Mouse (Mus musculus): ENCODE results near the gene Olfr1116.
"Not testable (repeated sequence)": the region's sequence is repeated elsewhere in the genome, so short reads cannot be mapped to it uniquely, and the experiment has no call there.

The Olfr1116 gene

GRCm38 (mm10) chr2:87267234-87267633 lies at the start of gene Olfr1116:
Gene Olfr1116 (plus strand): TSS chr2:87267534.
- no peak for DNase-seq

GRCm38 (mm10) chr2:87247713-87248112 lies 19.6 kb upstream of the Olfr1116 start, which contains the start of gene Olfr1115:
Gene Olfr1115 (plus strand): TSS chr2:87248013.
- no peak for DNase-seq

- not testable (repeated sequence) for DNase-seq
These were observed 26.6 kb downstream of the Olfr1116 start for GRCm38 (mm10) chr2:87293977-87294376.

GRCm38 (mm10) chr2:87307281-87307680 lies 39.9 kb downstream of the Olfr1116 start, which contains the start of gene Olfr1118:
Gene Olfr1118 (plus strand): TSS chr2:87307581.
- DNase-seq, result no peak

Measured in thymus, postnatal 14 days (tissue).